Mouse (Mus musculus) neural tube, embryonic 11.5 days (tissue): ENCODE measurements around the gene Xirp2. TPM values are rescaled to one million over a fixed set of nuclear protein-coding genes. Genes with fewer than 3 reads are reported as not detected.
A peak's percentile ranks its signal among the peaks of the same experiment; 100 is the strongest.
"Not testable (repeated sequence)": the region's sequence is repeated elsewhere in the genome, so short reads cannot be mapped to it uniquely, and the experiment has no call there.

Source experiments
- ATAC-seq: fragments of 200-750 bp; cut with Nextera tagmentation; 2 replicates; pipeline ENCODE4 v1.8.0; 2017; ENCODE audit warnings: moderate number of reproducible peaks, mild to moderate bottlenecking, moderate TSS enrichment, moderate library complexity; ENCODE audit not compliant: insufficient read depth, low FRiP score, low TSS enrichment
- DNase-seq: peaks from one replicate; pipeline ENCODE4 v3.0.0-alpha.2; 2015; ENCODE audit warnings: low spot score
- H3K27ac ChIP-seq: fragments of 300-500 bp; sonication (generic); 2 replicates; pipeline ENCODE4 v1.5.1; 2014; ENCODE audit warnings: low read depth, mild to moderate bottlenecking, low read length
- H3K27me3 ChIP-seq: fragments of 300-500 bp; sonication (generic); 2 replicates; pipeline ENCODE4 v1.6.1; 2014; ENCODE audit warnings: mild to moderate bottlenecking, low read length, mixed read lengths; ENCODE audit not compliant: control insufficient read depth, insufficient read depth
- H3K36me3 ChIP-seq: fragments of 300-500 bp; sonication (generic); 2 replicates; pipeline ENCODE4 v1.6.1; 2014; ENCODE audit warnings: mild to moderate bottlenecking, low read length, moderate library complexity, mixed read lengths; ENCODE audit not compliant: control insufficient read depth, insufficient read depth
- H3K4me1 ChIP-seq: fragments of 300-500 bp; sonication (generic); 2 replicates; pipeline ENCODE4 v1.6.1; 2014; ENCODE audit warnings: low read length, mixed read lengths; ENCODE audit not compliant: control insufficient read depth, insufficient read depth
- H3K4me2 ChIP-seq: fragments of 300-500 bp; sonication (generic); 2 replicates; pipeline ENCODE4 v1.6.1; 2014; ENCODE audit warnings: low read depth, mild to moderate bottlenecking, moderate library complexity
- H3K4me3 ChIP-seq: fragments of 300-500 bp; sonication (generic); 2 replicates; pipeline ENCODE4 v1.5.1; 2014; ENCODE audit warnings: low read depth, low read length
- H3K9ac ChIP-seq: fragments of 300-500 bp; sonication (generic); 2 replicates; pipeline ENCODE4 v1.6.1; 2014; ENCODE audit warnings: mild to moderate bottlenecking, low read length
- H3K9me3 ChIP-seq: fragments of 300-500 bp; sonication (generic); 2 replicates; pipeline ENCODE4 v1.6.1; 2016; ENCODE audit warnings: low read length; ENCODE audit not compliant: control insufficient read depth
- WGBS: fragments of 180-500 bp; shearing (Covaris S2); extraction: QIAGEN DNeasy Blood & Tissue Kit; methylation state at CpG from one replicate; pipeline ENCODE4 v1.1.7; 2014; 5-methylcytosine and 5-hydroxymethylcytosine counted together
- polyA plus RNA-seq: library from polyadenylated mRNA; unstranded; fragments of >200 nt; fragmentation: Nextera tagmentation; extraction: Ambion mirVana; gene quantifications from 2 replicates; pipeline ENCODE4 v1.2.1, GENCODE M21; 2014

The Xirp2 gene
- polyA plus RNA-seq, 1 experiment from 2014 or later: not detected

DNA sequence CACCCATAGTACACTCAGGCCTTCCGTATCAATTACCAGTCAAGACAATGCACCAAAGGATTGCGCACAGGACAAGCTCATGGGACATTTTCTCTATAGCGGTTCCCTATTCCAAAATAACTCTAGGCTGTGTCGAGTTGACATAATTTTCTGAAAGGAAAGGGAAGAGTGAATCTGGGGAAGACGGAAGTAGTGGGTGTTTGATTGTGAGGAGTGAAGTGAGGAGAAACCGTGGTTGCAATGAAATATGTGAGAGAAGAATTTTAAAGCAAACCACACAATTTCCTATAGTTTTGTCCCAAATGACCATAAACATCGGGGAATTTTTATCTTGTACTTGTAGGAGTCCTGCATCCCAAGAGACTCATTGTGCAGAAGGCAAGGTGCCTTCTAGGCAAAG, 21.2 kb downstream of the Xirp2 start:
- Histone ChIP-seq H3K9me3 (no peaks in the 10 kb centered on the region), H3K4me1 (no peaks in the 10 kb centered on the region), H3K27me3 (no peaks in the 10 kb centered on the region), H3K9ac (no peak overlapping the region), H3K4me2 (no peak overlapping the region), H3K36me3 (no peaks in the 10 kb centered on the region), H3K27ac (no peak overlapping the region), H3K4me3 (no peak overlapping the region)
- WGBS: 91% methylated on average over 7 of the region's 7 CpGs
- DNase-seq (no peak), ATAC-seq (no peak)

DNA sequence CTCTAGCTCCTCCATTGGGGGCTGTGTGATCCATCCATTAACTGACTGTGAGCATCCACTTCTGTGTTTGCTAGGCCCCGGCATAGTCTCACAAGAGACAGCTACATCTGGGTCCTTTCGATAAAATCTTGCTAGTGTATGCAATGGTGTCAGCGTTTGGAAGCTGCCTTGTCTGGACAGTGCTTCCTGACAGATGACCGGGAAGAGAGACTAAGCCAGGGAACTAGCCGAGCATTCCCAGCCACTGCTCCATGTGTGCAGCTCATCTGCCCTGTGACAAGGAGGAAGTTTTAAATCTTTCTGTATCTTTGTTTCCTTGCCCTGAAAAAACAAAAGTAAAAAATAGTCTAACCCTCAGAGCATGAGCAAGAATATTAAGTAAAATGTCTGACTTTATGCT, 24.2 kb downstream of the Xirp2 start:
- H3K4me2 ChIP-seq, H3K27me3 ChIP-seq, H3K4me1 ChIP-seq, H3K9me3 ChIP-seq, H3K4me3 ChIP-seq, H3K27ac ChIP-seq, H3K36me3 ChIP-seq, ATAC-seq, DNase-seq, H3K9ac ChIP-seq: not testable (repeated sequence)
- 79% methylated on average over 5 of the region's 5 CpGs for WGBS

DNA sequence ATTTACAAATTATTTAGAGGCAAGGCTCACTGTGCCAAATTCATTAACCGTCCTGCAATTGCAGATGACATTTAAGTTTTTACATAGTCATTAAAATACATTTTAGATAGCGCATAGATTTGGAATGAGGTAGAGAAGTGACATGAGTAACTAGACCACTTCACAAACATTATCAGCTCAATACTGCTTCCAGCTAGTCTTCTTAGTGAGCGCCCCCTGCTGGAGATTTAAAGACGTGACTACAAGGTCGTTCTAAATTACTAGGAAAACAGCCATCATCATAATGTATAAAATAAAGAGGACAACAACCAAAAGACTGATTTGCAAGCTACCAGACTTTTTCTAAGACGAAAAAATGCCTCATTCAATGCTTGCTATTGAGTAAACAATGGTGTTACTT, 32.0 kb downstream of the Xirp2 start:
- Histone ChIP-seq H3K9me3 (no peaks in the 10 kb centered on the region), H3K9ac (no peak overlapping the region), H3K36me3 (no peaks in the 10 kb centered on the region), H3K27me3 (no peaks in the 10 kb centered on the region), H3K4me2 (no peak overlapping the region), H3K4me3 (no peak overlapping the region), H3K4me1 (no peaks in the 10 kb centered on the region), H3K27ac (no peak overlapping the region)
- 16% methylated on average over 6 of the region's 6 CpGs for WGBS
- DNase-seq (peak; percentile 66), ATAC-seq (no peak)

DNA sequence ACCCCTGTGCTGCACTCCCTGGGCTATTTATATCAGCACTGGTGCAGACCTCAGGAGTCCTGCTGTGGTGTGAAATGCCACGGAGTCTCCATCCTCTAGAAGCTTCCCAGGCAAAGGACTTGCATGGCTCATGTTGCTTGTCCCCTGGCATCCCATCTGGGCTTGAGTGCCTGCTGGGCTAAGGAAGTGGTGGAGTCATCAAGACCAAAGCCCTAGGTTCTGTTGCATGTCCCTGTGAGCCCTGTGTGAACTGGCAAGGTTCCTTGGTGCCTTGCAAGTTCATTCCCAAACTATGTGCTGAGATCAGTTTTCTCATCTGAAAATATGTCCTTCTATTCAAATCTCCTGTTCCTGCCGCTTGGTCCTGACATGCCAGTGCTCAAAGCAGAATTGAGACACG, 35.2 kb downstream of the Xirp2 start:
- ATAC-seq (no peak), DNase-seq (no peak)
- H3K9ac ChIP-seq: no peak overlapping the region
- WGBS: 73% methylated on average over 3 of the region's 3 CpGs
- no peaks in the 10 kb centered on the region for H3K4me1 ChIP-seq
- H3K27ac ChIP-seq: no peak overlapping the region
- H3K27me3 ChIP-seq: no peaks in the 10 kb centered on the region
- no peaks in the 10 kb centered on the region for H3K36me3 ChIP-seq
- H3K4me2 ChIP-seq: no peak overlapping the region
- no peaks in the 10 kb centered on the region for H3K9me3 ChIP-seq
- no peak overlapping the region for H3K4me3 ChIP-seq

DNA sequence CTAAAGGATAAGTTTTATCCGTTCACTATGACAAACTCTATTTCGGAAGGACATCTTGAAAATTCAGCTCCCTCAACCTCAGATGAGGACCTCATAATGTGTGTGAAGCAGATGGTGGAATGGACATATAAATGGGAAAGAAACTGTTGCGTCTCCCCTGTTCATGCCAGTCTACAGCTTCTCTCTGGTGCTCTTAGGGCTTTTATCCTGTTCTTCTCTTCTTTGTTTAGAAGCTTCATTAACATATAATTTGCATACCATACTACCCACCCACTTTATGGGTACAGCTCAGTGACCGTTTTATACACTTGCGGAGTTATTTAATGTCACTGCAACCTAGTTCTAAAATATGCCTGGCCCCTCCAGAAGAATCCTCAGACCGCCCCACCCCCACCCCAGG, 40.9 kb downstream of the Xirp2 start:
- no peaks in the 10 kb centered on the region for H3K9me3 ChIP-seq
- no peak overlapping the region for H3K9ac ChIP-seq
- no peak overlapping the region for H3K4me3 ChIP-seq
- no peaks in the 10 kb centered on the region for H3K27me3 ChIP-seq
- ATAC-seq (0 out of 2 replicates have a peak, but pooled peaks have one; percentile 5), DNase-seq (no peak)
- no peaks in the 10 kb centered on the region for H3K4me1 ChIP-seq
- H3K36me3 ChIP-seq: no peaks in the 10 kb centered on the region
- H3K27ac ChIP-seq: no peak overlapping the region
- WGBS: 83% methylated on average over 6 of the region's 6 CpGs
- no peak overlapping the region for H3K4me2 ChIP-seq

DNA sequence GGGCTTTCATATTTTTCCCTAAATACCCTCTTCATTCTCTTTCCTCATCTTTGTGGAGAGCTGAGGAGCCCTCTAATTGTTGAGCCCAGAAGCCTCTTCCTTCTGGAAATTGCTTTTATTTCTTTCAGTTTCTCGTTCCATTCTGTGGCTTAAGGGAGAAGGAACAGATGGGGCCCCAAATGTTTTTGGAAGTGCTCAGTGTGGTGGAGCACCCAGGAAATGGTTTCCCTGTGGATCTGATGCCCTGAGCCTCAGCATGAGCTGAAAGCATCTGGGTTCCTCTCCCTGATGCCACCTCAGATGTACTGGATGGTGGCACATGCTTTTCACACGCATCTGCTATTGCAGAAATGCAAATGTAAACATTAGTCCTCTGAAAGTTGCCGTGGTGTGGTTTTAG, 41.4 kb downstream of the Xirp2 start:
- H3K4me3 ChIP-seq: no peak overlapping the region
- H3K27me3 ChIP-seq: no peaks in the 10 kb centered on the region
- H3K27ac ChIP-seq: no peak overlapping the region
- H3K36me3 ChIP-seq: no peaks in the 10 kb centered on the region
- ATAC-seq: no peak
- no peak overlapping the region for H3K9ac ChIP-seq
- H3K4me1 ChIP-seq: no peaks in the 10 kb centered on the region
- no peak overlapping the region for H3K4me2 ChIP-seq
- no peak for DNase-seq
- WGBS: 78% methylated on average over 3 of the region's 3 CpGs
- no peaks in the 10 kb centered on the region for H3K9me3 ChIP-seq

DNA sequence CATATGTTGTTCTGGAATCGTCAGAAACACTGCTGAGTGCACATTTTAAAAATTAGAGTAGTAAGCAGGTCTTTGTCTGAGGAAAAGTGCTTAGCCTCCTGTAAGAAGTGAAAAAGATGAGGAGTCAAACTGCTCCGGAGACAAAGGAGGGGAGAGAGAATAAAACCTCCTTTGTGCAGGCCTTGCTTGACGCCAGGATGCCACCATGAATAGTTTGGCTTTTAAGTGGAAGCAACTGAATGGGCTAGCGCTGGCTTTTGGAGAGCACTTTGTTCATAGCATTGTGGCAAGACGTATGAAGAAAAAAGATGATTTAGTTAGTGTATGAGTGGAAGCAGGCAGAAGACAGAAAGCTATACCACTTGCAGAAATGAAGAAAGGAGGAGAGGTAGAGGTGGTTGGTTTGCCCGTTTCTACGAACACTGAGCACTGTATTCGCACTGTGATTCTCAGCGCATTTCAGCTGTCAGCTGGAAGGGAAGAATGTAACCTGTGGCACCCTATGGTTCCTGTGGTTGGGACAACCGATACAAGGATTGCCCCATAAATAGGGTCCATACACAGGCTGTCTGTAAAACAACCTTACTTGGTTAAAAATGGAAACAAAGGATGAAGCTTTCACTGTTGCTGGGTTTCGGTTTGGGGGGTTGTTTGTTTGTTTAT, 42.8 kb downstream of the Xirp2 start:
- Histone ChIP-seq H3K4me3 (no peak overlapping the region), H3K4me2 (no peak overlapping the region; the same call in 1 of the 2 replicates), H3K9ac (no peak overlapping the region), H3K27me3 (no peaks in the 10 kb centered on the region), H3K9me3 (no peaks in the 10 kb centered on the region), H3K27ac (no peak overlapping the region), H3K4me1 (no peaks in the 10 kb centered on the region), H3K36me3 (no peaks in the 10 kb centered on the region)
- ATAC-seq: peak; percentile 53
- peak; percentile 50 for DNase-seq
- 42% methylated on average over 11 of the region's 11 CpGs for WGBS

DNA sequence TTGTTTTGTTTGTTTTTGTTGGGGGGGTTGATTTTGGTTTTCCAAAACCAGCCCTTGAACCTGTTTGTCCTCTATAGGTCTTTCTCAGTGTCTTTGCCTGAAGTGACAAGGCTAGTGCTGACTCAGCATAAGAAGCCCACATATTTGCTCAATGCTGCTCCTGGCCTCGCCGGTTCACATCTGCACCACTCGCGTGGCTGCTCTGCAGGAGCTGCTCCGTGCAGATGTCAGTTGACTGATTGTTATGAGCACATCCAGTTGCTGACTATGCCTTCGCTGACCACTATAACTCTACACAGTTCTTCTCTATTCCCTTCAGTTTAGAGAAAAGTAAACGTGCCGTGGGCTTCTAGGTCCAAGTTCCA, 43.3 kb downstream of the Xirp2 start:
- no peak overlapping the region for H3K27ac ChIP-seq
- H3K4me2 ChIP-seq: no peak overlapping the region; the same call in 1 of the 2 replicates
- WGBS: 40% methylated on average over 8 of the region's 8 CpGs
- H3K4me1 ChIP-seq: no peaks in the 10 kb centered on the region
- H3K4me3 ChIP-seq: no peak overlapping the region
- H3K9me3 ChIP-seq: no peaks in the 10 kb centered on the region
- H3K9ac ChIP-seq: no peak overlapping the region
- no peaks in the 10 kb centered on the region for H3K36me3 ChIP-seq
- no peaks in the 10 kb centered on the region for H3K27me3 ChIP-seq
- DNase-seq (peak; percentile 27), ATAC-seq (no peak)

DNA sequence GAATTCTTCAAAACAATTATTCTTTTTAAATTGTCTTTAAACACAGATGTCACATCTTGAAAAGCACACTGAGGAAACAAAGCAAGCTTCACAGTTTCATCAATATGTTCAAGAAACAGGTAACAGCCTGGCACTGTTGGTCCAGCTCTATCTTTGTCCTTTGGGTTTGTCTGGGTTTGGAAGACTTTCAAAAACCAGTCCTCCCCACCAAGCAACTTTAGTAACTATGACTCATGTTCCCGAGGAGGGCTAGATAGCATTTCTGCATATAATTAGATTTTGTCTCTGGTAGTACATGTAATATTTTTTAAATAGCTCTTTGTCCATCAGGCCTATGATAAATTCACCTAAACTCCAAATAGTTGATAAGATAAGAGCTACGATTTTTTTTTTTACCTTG, 59.7 kb downstream of the Xirp2 start:
- H3K9ac ChIP-seq: no peak overlapping the region
- no peak overlapping the region for H3K4me3 ChIP-seq
- ATAC-seq (no peak), DNase-seq (no peak)
- H3K27me3 ChIP-seq: no peaks in the 10 kb centered on the region
- H3K4me2 ChIP-seq: no peak overlapping the region
- WGBS: 86% methylated on average over 2 of the region's 2 CpGs
- H3K27ac ChIP-seq: no peak overlapping the region
- no peaks in the 10 kb centered on the region for H3K9me3 ChIP-seq
- H3K36me3 ChIP-seq: no peaks in the 10 kb centered on the region
- no peaks in the 10 kb centered on the region for H3K4me1 ChIP-seq
